In the genomic region with DNA sequence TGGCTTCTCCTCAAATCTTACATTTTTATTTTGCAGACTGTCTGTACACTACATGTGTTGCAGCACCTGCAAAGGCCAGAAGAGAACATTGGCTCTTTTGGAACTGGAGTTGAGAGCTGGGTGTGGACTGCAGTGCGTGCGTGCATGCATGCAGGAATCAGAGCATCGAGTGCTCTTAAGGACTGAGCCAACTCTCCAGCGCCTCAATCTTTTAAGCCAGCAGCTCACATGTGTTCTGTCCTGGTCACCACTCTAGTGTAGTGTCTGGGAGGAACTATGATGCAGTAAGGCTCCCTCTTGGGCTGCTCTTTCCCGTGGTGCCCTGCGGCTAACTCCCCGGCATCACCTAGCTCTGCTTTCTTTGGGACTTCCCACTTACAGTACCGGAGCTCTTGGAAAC, we compare ENCODE assay signal across 19 mouse cellular contexts.
"Had no signal": no experiment of that assay in that cellular context is flagged by ENCODE, and none has a peak within 500 bp of the region (broad histone marks: within the 10 kb centered on the region; RNA-seq: fewer than 3 reads in every experiment).

No protein-coding gene starts in this region.

- H3K9ac ChIP-seq: liver, embryonic 14.5 days; lung, embryonic 15.5 days; midbrain, embryonic 12.5 days; neural tube, embryonic 13.5 days; neural tube, embryonic 15.5 days had no signal

- H3K4me2 ChIP-seq: lung, embryonic 15.5 days; midbrain, embryonic 12.5 days; neural tube, embryonic 13.5 days; neural tube, embryonic 15.5 days had no signal

- DNase-seq: lung, adult 18-20 months; lung, postnatal 14 days; midbrain, embryonic 14.5 days; retina, postnatal 1 day; right cerebral cortex, adult 18-20 months; right cerebral cortex, postnatal 25 days; right cerebral cortex, postnatal 4 days; spleen, adult 18-20 months; thymus, adult 18-20 months; thymus, postnatal 14 days; thymus, postnatal 36 days had no signal

- ATAC-seq: midbrain, embryonic 16.5 days had no signal

- H3K27ac ChIP-seq: liver, embryonic 14.5 days; lung, embryonic 15.5 days; midbrain, embryonic 12.5 days; neural tube, embryonic 13.5 days; neural tube, embryonic 15.5 days had no signal

- H3K4me3 ChIP-seq: lung, embryonic 15.5 days; midbrain, embryonic 10.5 days; midbrain, embryonic 12.5 days; myocyte; neural tube, embryonic 13.5 days; neural tube, embryonic 15.5 days had no signal

- H3K27me3 ChIP-seq: lung, embryonic 15.5 days; midbrain, embryonic 12.5 days; neural tube, embryonic 13.5 days; neural tube, embryonic 15.5 days had no signal

- H3K9me3 ChIP-seq: lung, embryonic 15.5 days; midbrain, embryonic 10.5 days; midbrain, embryonic 12.5 days; neural tube, embryonic 13.5 days; neural tube, embryonic 15.5 days had no signal
